Mouse (Mus musculus): ENCODE measurements at regions not wholly inside any gene's neighbourhood (a gene's known extent, or its start where the extent isn't known, plus 50 kb on each side); places are given as distances from the start of the nearest gene placed in this dataset.

DNA sequence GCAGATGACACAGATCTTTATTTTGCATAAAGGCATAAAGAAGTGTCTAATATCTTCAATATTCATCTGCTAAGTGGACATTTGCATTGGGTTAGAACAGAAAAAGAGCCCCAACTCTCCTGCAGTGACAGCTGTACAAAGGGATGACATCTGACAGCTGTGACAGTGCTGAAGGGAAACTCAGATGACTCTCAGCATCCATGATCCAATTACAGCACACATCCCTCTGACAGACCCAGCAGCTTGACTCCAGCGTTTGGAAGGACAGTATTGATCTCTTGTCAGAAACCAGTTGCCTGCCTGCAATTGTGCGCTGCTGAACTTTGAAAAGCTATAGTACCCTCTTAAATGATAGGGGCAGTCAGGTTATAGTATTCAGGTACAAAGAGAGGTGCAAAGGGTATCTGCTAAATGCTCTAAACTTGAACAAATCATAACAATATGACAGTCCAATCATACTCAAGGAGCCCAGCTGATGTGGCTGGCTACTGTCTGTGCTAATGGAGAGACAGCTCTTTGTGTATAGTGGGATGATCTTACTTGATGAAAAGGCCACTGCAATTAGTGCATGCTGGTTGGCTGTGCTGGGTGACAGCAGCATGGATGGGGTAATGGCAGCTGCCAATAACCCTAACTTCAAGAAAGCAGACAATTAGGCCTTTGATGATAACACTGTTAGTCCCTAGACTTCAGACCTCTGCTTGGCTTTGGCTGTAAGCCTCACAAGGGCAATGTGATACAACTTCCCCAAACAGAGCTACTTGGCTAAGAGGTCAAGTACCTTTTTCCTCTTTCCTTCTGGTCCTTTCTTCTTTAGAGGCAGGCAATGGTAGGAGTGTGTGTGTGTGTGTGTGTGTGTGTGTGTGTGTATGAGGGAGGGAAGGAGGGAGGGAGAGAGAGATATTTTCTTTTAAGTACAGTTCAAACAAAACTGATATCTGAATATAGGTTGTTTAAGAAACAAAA, 662.9 kb downstream of the Nr4a2 start:
- 43% methylated on average over 2 of the region's 2 CpGs for WGBS
- no peak overlapping the region for H3K4me3 ChIP-seq
- H3K9ac ChIP-seq = no peak overlapping the region
- peaks cover 22% of the 10 kb centered on the region for H3K4me1 ChIP-seq
- no peaks in the 10 kb centered on the region for H3K9me3 ChIP-seq (replicated peaks)
- peak; percentile 79 for ATAC-seq (ENCODE audit: low FRiP score)
- H3K4me2 ChIP-seq (replicated peaks) = no peak overlapping the region
- no peaks in the 10 kb centered on the region for H3K36me3 ChIP-seq
- H3K27ac ChIP-seq = peak overlapping the region; percentile 24; the same call in 1 of the 2 replicates
- no peaks in the 10 kb centered on the region for H3K27me3 ChIP-seq

DNA sequence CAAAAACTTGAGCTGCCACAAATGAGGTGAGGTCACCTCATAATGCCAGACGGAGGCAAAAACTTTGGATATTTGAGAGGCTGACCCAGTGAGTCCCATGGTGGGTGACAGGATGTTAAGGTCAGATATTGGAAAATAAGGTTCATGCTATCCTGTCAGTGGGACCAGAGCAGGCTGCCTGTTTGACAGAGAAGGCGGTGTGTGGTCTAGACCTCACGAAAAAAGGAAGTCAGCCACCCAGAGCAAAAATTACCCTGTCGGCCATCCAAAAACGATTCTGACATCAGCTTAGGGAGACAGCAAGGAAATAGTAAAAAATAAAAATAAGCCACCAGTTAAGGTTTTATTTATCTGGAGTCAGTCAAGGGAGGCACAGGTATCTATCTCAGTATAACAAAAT, 664.4 kb downstream of the Nr4a2 start:
- no peak overlapping the region for H3K4me2 ChIP-seq (replicated peaks)
- H3K27me3 ChIP-seq = no peaks in the 10 kb centered on the region
- WGBS = 63% methylated on average over 5 of the region's 5 CpGs
- H3K36me3 ChIP-seq = no peaks in the 10 kb centered on the region
- H3K27ac ChIP-seq = no peak overlapping the region
- H3K9ac ChIP-seq = no peak overlapping the region
- no peaks in the 10 kb centered on the region for H3K9me3 ChIP-seq (replicated peaks)
- H3K4me3 ChIP-seq = no peak overlapping the region
- H3K4me1 ChIP-seq = peaks cover 29% of the 10 kb centered on the region
- no peak for ATAC-seq (ENCODE audit: low FRiP score)

DNA sequence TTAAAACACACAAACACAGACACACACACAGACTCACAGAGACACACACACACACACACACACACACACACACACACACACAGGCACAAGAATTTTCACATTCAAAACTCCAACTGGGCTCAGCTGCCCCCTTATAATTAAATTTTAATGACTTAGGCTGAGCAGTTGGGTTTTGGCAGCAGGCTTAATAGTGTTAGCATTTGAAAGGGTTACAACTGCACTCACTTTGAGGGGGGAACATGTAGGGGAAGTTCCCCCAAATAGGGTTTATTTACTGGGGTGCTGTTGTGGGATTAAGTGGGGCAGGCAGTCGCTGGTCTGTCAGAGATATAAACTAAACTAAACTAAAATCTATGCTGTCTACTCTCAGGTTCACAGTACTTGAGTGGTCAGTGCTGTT, 666.2 kb downstream of the Nr4a2 start:
- Histone ChIP-seq H3K36me3 (no peaks in the 10 kb centered on the region), H3K4me2 (replicated peaks) (no peak overlapping the region), H3K27me3 (no peaks in the 10 kb centered on the region), H3K27ac (no peak overlapping the region), H3K9me3 (replicated peaks) (no peaks in the 10 kb centered on the region), H3K9ac (no peak overlapping the region), H3K4me3 (no peak overlapping the region), H3K4me1 (peaks cover 29% of the 10 kb centered on the region)
- WGBS = 20% methylated on average over 1 of the region's 1 CpGs
- peak; percentile 36; the same call in 1 of the 2 replicates for ATAC-seq (ENCODE audit: low FRiP score)

DNA sequence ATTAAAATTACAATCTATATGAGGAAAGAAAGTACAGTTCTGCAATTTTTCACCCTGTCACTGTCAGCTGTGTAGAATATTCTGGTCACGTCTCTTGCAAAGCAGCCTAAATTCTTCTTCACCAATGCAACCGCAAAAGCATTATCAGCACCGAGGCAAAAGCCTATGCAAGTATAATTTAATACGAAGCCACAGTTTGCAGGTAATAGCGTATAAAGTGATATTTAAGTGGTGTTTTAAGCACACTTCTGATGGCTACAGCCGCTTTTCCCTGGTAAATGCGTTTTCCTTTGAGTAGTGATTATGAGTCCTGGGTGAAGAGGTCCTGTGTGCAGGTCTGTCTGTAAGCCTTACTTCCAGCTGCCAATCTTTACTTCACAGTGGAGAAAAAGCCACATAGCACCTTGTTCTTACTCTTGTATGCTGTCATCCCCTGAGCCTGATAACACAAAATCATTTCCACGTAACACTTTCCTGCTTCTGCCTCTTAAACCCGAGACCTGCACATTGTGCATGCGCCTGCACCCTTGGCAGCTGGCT, 667.9 kb downstream of the Nr4a2 start:
- Histone ChIP-seq H3K27ac (no peak overlapping the region), H3K4me2 (replicated peaks) (no peak overlapping the region), H3K4me3 (no peak overlapping the region), H3K9ac (no peak overlapping the region), H3K36me3 (no peaks in the 10 kb centered on the region), H3K9me3 (replicated peaks) (no peaks in the 10 kb centered on the region), H3K27me3 (no peaks in the 10 kb centered on the region), H3K4me1 (peaks cover 29% of the 10 kb centered on the region)
- ATAC-seq (ENCODE audit: low FRiP score) = no peak
- 57% methylated on average over 10 of the region's 10 CpGs for WGBS

DNA sequence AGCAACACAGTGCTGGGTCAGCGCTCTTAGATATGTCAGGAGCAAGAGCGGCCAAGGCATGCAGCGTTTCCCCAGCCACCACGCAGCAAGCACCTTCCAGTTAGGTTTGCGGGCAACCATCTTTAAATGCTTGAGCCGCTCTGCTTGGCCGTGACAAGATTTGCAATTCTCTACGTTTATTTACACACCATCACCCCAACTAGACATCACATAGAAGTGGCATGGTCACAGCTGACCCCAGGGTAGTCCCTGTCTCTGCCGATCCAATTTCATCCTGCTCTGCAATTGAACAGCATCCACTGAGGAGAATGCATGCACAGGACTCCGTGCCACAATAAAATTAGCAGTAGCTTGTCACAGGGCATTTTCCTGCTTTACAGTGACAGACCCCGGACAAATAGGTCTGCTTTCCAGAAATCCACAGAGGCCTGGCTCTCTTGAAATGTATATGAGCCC, 669.2 kb downstream of the Nr4a2 start:
- H3K4me1 ChIP-seq = peaks cover 25% of the 10 kb centered on the region
- peak overlapping the region; percentile 70 for H3K27ac ChIP-seq
- H3K27me3 ChIP-seq = no peaks in the 10 kb centered on the region
- peak overlapping the region; percentile 52 for H3K4me2 ChIP-seq (replicated peaks)
- no peak overlapping the region for H3K9ac ChIP-seq
- peak overlapping the region; percentile 24 for H3K4me3 ChIP-seq
- H3K9me3 ChIP-seq (replicated peaks) = no peaks in the 10 kb centered on the region
- 3% methylated on average over 11 of the region's 11 CpGs for WGBS
- H3K36me3 ChIP-seq = no peaks in the 10 kb centered on the region
- peak; percentile 80 for ATAC-seq (ENCODE audit: low FRiP score)

DNA sequence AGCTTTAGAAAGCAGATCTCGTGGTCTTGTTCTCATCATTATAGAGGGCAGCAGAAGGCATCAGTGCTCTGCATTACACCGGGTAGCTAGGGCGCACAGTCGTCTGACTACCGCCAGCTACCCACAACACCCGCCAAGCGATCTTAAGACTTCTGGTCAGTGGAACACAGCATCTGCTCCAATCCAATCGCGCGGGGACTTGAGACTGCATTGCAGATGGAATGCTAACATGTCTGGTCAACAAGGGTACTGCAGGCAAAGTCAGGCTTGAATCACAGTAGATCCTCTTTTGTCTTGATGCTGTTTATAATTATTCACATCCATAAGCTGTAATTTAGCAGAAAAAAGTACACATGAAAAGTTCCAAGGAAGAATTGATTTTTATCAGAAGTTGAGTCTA, 682.9 kb downstream of the Nr4a2 start:
- no peaks in the 10 kb centered on the region for H3K36me3 ChIP-seq
- H3K9me3 ChIP-seq (replicated peaks) = no peaks in the 10 kb centered on the region
- no peak overlapping the region for H3K27ac ChIP-seq
- no peak for ATAC-seq (ENCODE audit: low FRiP score)
- no peaks in the 10 kb centered on the region for H3K27me3 ChIP-seq
- no peak overlapping the region for H3K4me3 ChIP-seq
- 86% methylated on average over 10 of the region's 10 CpGs for WGBS
- no peaks in the 10 kb centered on the region for H3K4me1 ChIP-seq
- H3K9ac ChIP-seq = no peak overlapping the region
- no peak overlapping the region for H3K4me2 ChIP-seq (replicated peaks)

Data from hindbrain, embryonic 12.5 days (tissue).